Mouse (Mus musculus) T-cell, adult 2 months (primary cell): Measurements from ENCODE around the gene Yod1.

Experiments used
- DNase-seq: peaks from one replicate; pipeline ENCODE4 v3.0.0; 2022; ENCODE audit warnings: low spot score

Gene Yod1

GRCm38 (mm10) chr1:130770487-130770886 is 53.4 kb downstream of the Yod1 start:
- no peak for DNase-seq

GRCm38 (mm10) chr1:130770981-130771494 is 53.9 kb downstream of the Yod1 start:
- no peak for DNase-seq
